Mouse (Mus musculus) bone marrow macrophage, adult 2 months (primary cell): ENCODE data around the gene Arhgef3.

ENCODE experiments used
- CTCF ChIP-seq: IDR thresholded peaks from 2 replicates; pipeline ENCODE4 v1.5.1; 2012; ENCODE audit warnings: low read depth, mild to moderate bottlenecking, low read length, moderate library complexity
- POLR2A ChIP-seq: IDR thresholded peaks from 2 replicates; pipeline ENCODE4 v1.6.1; 2012; ENCODE audit warnings: mild to moderate bottlenecking, low read depth, low read length, borderline replicate concordance

DNA sequence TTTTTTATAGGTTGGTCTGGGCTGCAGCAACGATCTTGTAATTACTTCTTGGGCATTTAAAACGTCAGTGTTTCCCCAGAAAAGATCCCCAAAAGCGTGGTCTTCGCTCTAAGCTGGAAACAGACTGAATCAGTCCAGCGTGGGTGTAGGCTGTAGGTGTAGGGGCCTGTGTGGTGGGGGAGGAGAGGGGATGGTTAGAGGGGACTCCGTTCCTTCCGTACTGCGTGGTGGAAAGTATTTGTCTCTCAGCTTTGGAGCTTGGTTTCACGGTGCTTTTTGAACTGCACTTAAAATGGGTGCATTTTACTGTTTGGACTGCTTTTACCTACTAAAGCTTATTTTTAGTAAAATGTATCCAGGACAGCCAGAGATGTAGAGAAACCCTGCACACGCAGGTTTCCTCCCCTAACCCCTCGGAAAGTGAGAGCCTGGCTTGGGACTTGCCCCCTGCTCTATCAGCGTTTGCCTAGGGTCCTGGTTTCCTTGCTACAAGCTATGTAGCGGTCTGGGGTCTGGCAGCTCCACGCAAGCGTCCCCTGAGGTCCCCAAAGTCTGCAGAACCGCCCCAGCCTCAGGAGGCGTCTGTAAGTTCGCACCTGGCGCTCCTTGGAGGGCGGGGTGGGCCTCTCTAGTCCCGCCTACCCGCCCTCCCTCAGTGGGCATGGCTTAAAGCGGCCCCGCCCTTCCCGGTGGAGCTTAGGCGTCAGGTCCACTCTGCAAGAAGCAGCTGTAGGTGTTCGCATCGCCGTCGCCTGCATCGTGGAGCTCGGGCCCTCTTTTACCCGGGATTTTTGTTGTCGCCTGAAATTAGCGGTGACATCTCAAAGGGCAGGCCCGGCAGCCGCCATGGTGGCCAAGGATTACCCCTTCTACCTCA lies 220.9 kb downstream of the Arhgef3 start:
- TF ChIP-seq CTCF: no peak
- 0 out of 2 replicates have a peak, but pooled peaks have one; percentile 26 for TF ChIP-seq POLR2A
